Mouse (Mus musculus) stomach, postnatal 0 days (tissue): Measurements from ENCODE around the gene Scamp2.

Experiments
- CTCF ChIP-seq: IDR thresholded peaks from 2 replicates; pipeline ENCODE4 v1.5.1; 2016; ENCODE audit warnings: antibody characterized with exemption, low read depth, mild to moderate bottlenecking, moderate library complexity
- EP300 ChIP-seq: optimal IDR thresholded peaks from 2 replicates; pipeline ENCODE3; 2016; ENCODE audit warnings: antibody characterized with exemption

GRCm38 (mm10) chr9:57606139-57606851 is 45.6 kb downstream of the Scamp2 start, which contains the start of gene Cplx3:
- TF ChIP-seq CTCF = peak; percentile 21; the same call in 1 of the 2 replicates
- TF ChIP-seq EP300 = no peak
